Mouse (Mus musculus): ENCODE data around the gene Cabp4. TPM values are rescaled to one million over a fixed set of nuclear protein-coding genes. Genes with fewer than 3 reads are reported as not detected.

The Cabp4 gene
- polyA plus RNA-seq, 2 experiments, result 0.15 TPM; not detected in 1

- H3K4me1 ChIP-seq (replicated peaks; ENCODE audit: control insufficient read depth in 2 of 2, insufficient read depth in 2 of 2, low read length in 1 of 2), result peaks cover 0 to 2% of the 10 kb centered on the region in 2 experiments; a peak in 1 of 4 replicates
- no peak overlapping the region for H3K9ac ChIP-seq (replicated peaks)
- no peak for TF ChIP-seq CTCF (IDR thresholded peaks at IDR 0.05; ENCODE audit: low read depth)
- no peaks in the 10 kb centered on the region for H3K9me3 ChIP-seq (ENCODE audit: control insufficient read depth, low read length)
- no peaks in the 10 kb centered on the region for H3K27me3 ChIP-seq (ENCODE audit: control insufficient read depth, insufficient read depth, low read length)
- 69% methylated on average over 5 of the region's 5 CpGs for WGBS (ENCODE audit: insufficient replicate concordance)
- DNase-seq (ENCODE audit: low read depth in 3 of 3, low spot score in 3 of 3), result no peak
- no peak overlapping the region for H3K4me3 ChIP-seq (ENCODE audit: insufficient read depth in 1 of 2, low read depth in 2 of 2, low read length in 2 of 2)
- no peak overlapping the region for H3K4me2 ChIP-seq (ENCODE audit: low read depth)
- no peak for ATAC-seq (ENCODE audit: insufficient read depth)
- H3K36me3 ChIP-seq (replicated peaks; ENCODE audit: control insufficient read depth, insufficient read depth, low read depth), result no peaks in the 10 kb centered on the region
- no peak overlapping the region for H3K27ac ChIP-seq
Observed at GRCm38 (mm10) chr19:4087090-4087489, 56.7 kb downstream of the Cabp4 start.

GRCm38 (mm10) chr19:4086156-4086555 is 57.7 kb downstream of the Cabp4 start:
- Histone ChIP-seq H3K4me1 (replicated peaks; ENCODE audit: control insufficient read depth in 2 of 2, insufficient read depth in 2 of 2, low read length in 1 of 2) (peaks cover 2 to 4% of the 10 kb centered on the region in 2 experiments), H3K4me2 (ENCODE audit: low read depth) (no peak overlapping the region), H3K4me3 (ENCODE audit: insufficient read depth in 1 of 2, low read depth in 2 of 2, low read length in 2 of 2) (no peak overlapping the region), H3K27ac (no peak overlapping the region), H3K9me3 (ENCODE audit: control insufficient read depth, low read length) (no peaks in the 10 kb centered on the region), H3K27me3 (ENCODE audit: control insufficient read depth, insufficient read depth, low read length) (no peaks in the 10 kb centered on the region), H3K9ac (replicated peaks) (no peak overlapping the region), H3K36me3 (replicated peaks; ENCODE audit: control insufficient read depth, insufficient read depth, low read depth) (no peaks in the 10 kb centered on the region)
- 71% methylated on average over 15 of the region's 15 CpGs for WGBS (ENCODE audit: insufficient replicate concordance)
- DNase-seq (ENCODE audit: low read depth in 3 of 3, low spot score in 3 of 3) (no peak), ATAC-seq (ENCODE audit: insufficient read depth) (no peak)
- TF ChIP-seq EP300 (IDR thresholded peaks at IDR 0.05; ENCODE audit: low read depth) (no peak), CTCF (IDR thresholded peaks at IDR 0.05; ENCODE audit: low read depth) (no peak)

Other genes with a start within 250 kb of the Cabp4 start
Only the 30 nearest of the 33 such genes appear.
- 19.8 and 22.8 TPM in 2 replicates for gene Unc93b1, start 208.8 kb downstream of the Cabp4 start, polyA plus RNA-seq (2012; rRNA removed)
- gene Unc93b1, start 208.8 kb downstream of the Cabp4 start, polyA plus RNA-seq (2014; fragmentation: Nextera tagmentation; extraction: Ambion mirVana), result 14.7 and 15.1 TPM in 2 replicates
- 0.02 and 0.04 TPM in 2 replicates for gene Aldh3b3, start 185.4 kb downstream of the Cabp4 start, polyA plus RNA-seq (2012; rRNA removed)
- gene Aldh3b3, start 185.4 kb downstream of the Cabp4 start, polyA plus RNA-seq (2014; fragmentation: Nextera tagmentation; extraction: Ambion mirVana), result not detected in 2 replicates
- 0.32 and 0.33 TPM in 2 replicates for gene Aldh3b2, start 171.7 kb downstream of the Cabp4 start, polyA plus RNA-seq (2012; rRNA removed)
- 0.48 and 0.56 TPM in 2 replicates for gene Aldh3b2, start 171.7 kb downstream of the Cabp4 start, polyA plus RNA-seq (2014; fragmentation: Nextera tagmentation; extraction: Ambion mirVana)
- 10.8 and 11.1 TPM in 2 replicates for gene Acy3, start 157.5 kb downstream of the Cabp4 start, polyA plus RNA-seq (2012; rRNA removed)
- 9.1 and 9.5 TPM in 2 replicates for gene Acy3, start 157.5 kb downstream of the Cabp4 start, polyA plus RNA-seq (2014; fragmentation: Nextera tagmentation; extraction: Ambion mirVana)
- 0.37 and 0.50 TPM in 2 replicates for gene Tbx10, start 151.3 kb downstream of the Cabp4 start, polyA plus RNA-seq (2012; rRNA removed)
- gene Tbx10, start 151.3 kb downstream of the Cabp4 start, polyA plus RNA-seq (2014; fragmentation: Nextera tagmentation; extraction: Ambion mirVana), result 0.28 and 0.30 TPM in 2 replicates
- 2.1 and 2.9 TPM in 2 replicates for gene Nudt8, start 143.5 kb downstream of the Cabp4 start, polyA plus RNA-seq (2012; rRNA removed)
- 14.2 and 15.2 TPM in 2 replicates for gene Nudt8, start 143.5 kb downstream of the Cabp4 start, polyA plus RNA-seq (2014; fragmentation: Nextera tagmentation; extraction: Ambion mirVana)
- 0.65 and 0.73 TPM in 2 replicates for gene Gm49405, start 143.4 kb downstream of the Cabp4 start, polyA plus RNA-seq (2012; rRNA removed)
- 0.25 and 0.33 TPM in 2 replicates for gene Gm49405, start 143.4 kb downstream of the Cabp4 start, polyA plus RNA-seq (2014; fragmentation: Nextera tagmentation; extraction: Ambion mirVana)
- gene Doc2g, start 140.7 kb downstream of the Cabp4 start, polyA plus RNA-seq (2012; rRNA removed), result 1.8 and 2.2 TPM in 2 replicates
- gene Doc2g, start 140.7 kb downstream of the Cabp4 start, polyA plus RNA-seq (2014; fragmentation: Nextera tagmentation; extraction: Ambion mirVana), result 0.25 and 0.45 TPM in 2 replicates
- 67.5 and 84.8 TPM in 2 replicates for gene Ndufv1, start 131.2 kb downstream of the Cabp4 start, polyA plus RNA-seq (2012; rRNA removed)
- gene Ndufv1, start 131.2 kb downstream of the Cabp4 start, polyA plus RNA-seq (2014; fragmentation: Nextera tagmentation; extraction: Ambion mirVana), result 159 and 168 TPM in 2 replicates
- 230 and 274 TPM in 2 replicates for gene Gstp1, start 106.0 kb downstream of the Cabp4 start, polyA plus RNA-seq (2012; rRNA removed)
- gene Gstp1, start 106.0 kb downstream of the Cabp4 start, polyA plus RNA-seq (2014; fragmentation: Nextera tagmentation; extraction: Ambion mirVana), result 511 and 557 TPM in 2 replicates
- 6.6 and 7.9 TPM in 2 replicates for gene Gstp2, start 98.0 kb downstream of the Cabp4 start, polyA plus RNA-seq (2012; rRNA removed)
- 6.9 and 7.3 TPM in 2 replicates for gene Gstp2, start 98.0 kb downstream of the Cabp4 start, polyA plus RNA-seq (2014; fragmentation: Nextera tagmentation; extraction: Ambion mirVana)
- 78.5 and 87.0 TPM in 2 replicates for gene Gstp3, start 84.5 kb downstream of the Cabp4 start, polyA plus RNA-seq (2012; rRNA removed)
- gene Gstp3, start 84.5 kb downstream of the Cabp4 start, polyA plus RNA-seq (2014; fragmentation: Nextera tagmentation; extraction: Ambion mirVana), result 65.7 and 69.6 TPM in 2 replicates
- gene Cabp2, start 62.5 kb downstream of the Cabp4 start, polyA plus RNA-seq (2012; rRNA removed), result 0.16 and 0.17 TPM in 2 replicates
- 0.20 and 0.44 TPM in 2 replicates for gene Cabp2, start 62.5 kb downstream of the Cabp4 start, polyA plus RNA-seq (2014; fragmentation: Nextera tagmentation; extraction: Ambion mirVana)
- gene Cdk2ap2, start 46.9 kb downstream of the Cabp4 start, polyA plus RNA-seq (2012; rRNA removed), result 52.5 and 64.8 TPM in 2 replicates
- 99.9 and 101 TPM in 2 replicates for gene Cdk2ap2, start 46.9 kb downstream of the Cabp4 start, polyA plus RNA-seq (2014; fragmentation: Nextera tagmentation; extraction: Ambion mirVana)
- gene Pitpnm1, start 44.0 kb downstream of the Cabp4 start, polyA plus RNA-seq (2012; rRNA removed), result 6.1 and 7.1 TPM in 2 replicates
- 3.4 TPM in 2 replicates for gene Pitpnm1, start 44.0 kb downstream of the Cabp4 start, polyA plus RNA-seq (2014; fragmentation: Nextera tagmentation; extraction: Ambion mirVana)
- 28.8 and 33.2 TPM in 2 replicates for gene Aip, start 18.2 kb downstream of the Cabp4 start, polyA plus RNA-seq (2012; rRNA removed)
- gene Aip, start 18.2 kb downstream of the Cabp4 start, polyA plus RNA-seq (2014; fragmentation: Nextera tagmentation; extraction: Ambion mirVana), result 29.4 TPM in 2 replicates
- not detected in 2 replicates for gene Gpr152, start 4.2 kb downstream of the Cabp4 start, polyA plus RNA-seq (2012; rRNA removed)
- gene Gpr152, start 4.2 kb downstream of the Cabp4 start, polyA plus RNA-seq (2014; fragmentation: Nextera tagmentation; extraction: Ambion mirVana), result not detected in 2 replicates
- gene Coro1b, start 4.6 kb upstream of the Cabp4 start, polyA plus RNA-seq (2012; rRNA removed), result 57.5 and 59.2 TPM in 2 replicates
- 57.5 and 62.2 TPM in 2 replicates for gene Coro1b, start 4.6 kb upstream of the Cabp4 start, polyA plus RNA-seq (2014; fragmentation: Nextera tagmentation; extraction: Ambion mirVana)
- 12.5 and 16.3 TPM in 2 replicates for gene Ptprcap, start 9.6 kb upstream of the Cabp4 start, polyA plus RNA-seq (2012; rRNA removed)
- gene Ptprcap, start 9.6 kb upstream of the Cabp4 start, polyA plus RNA-seq (2014; fragmentation: Nextera tagmentation; extraction: Ambion mirVana), result 14.4 and 17.0 TPM in 2 replicates
- 17.2 and 19.2 TPM in 2 replicates for gene Rps6kb2, start 19.3 kb upstream of the Cabp4 start, polyA plus RNA-seq (2012; rRNA removed)
- 19.5 and 19.9 TPM in 2 replicates for gene Rps6kb2, start 19.3 kb upstream of the Cabp4 start, polyA plus RNA-seq (2014; fragmentation: Nextera tagmentation; extraction: Ambion mirVana)
- gene Carns1, start 31.4 kb upstream of the Cabp4 start, polyA plus RNA-seq (2012; rRNA removed), result 0.32 and 0.44 TPM in 2 replicates
- gene Carns1, start 31.4 kb upstream of the Cabp4 start, polyA plus RNA-seq (2014; fragmentation: Nextera tagmentation; extraction: Ambion mirVana), result 0.18 and 0.71 TPM in 2 replicates
- gene Tbc1d10c, start 47.3 kb upstream of the Cabp4 start, polyA plus RNA-seq (2012; rRNA removed), result 2.6 TPM in 2 replicates
- gene Tbc1d10c, start 47.3 kb upstream of the Cabp4 start, polyA plus RNA-seq (2014; fragmentation: Nextera tagmentation; extraction: Ambion mirVana), result 2.5 and 4.0 TPM in 2 replicates
- 203 and 214 TPM in 2 replicates for gene Ppp1ca, start 48.0 kb upstream of the Cabp4 start, polyA plus RNA-seq (2012; rRNA removed)
- gene Ppp1ca, start 48.0 kb upstream of the Cabp4 start, polyA plus RNA-seq (2014; fragmentation: Nextera tagmentation; extraction: Ambion mirVana), result 432 and 447 TPM in 2 replicates
- 20.8 and 21.4 TPM in 2 replicates for gene Rad9a, start 57.6 kb upstream of the Cabp4 start, polyA plus RNA-seq (2012; rRNA removed)
- 14.3 and 16.8 TPM in 2 replicates for gene Rad9a, start 57.6 kb upstream of the Cabp4 start, polyA plus RNA-seq (2014; fragmentation: Nextera tagmentation; extraction: Ambion mirVana)
- 1.1 TPM in 2 replicates for gene Clcf1, start 70.2 kb upstream of the Cabp4 start, polyA plus RNA-seq (2012; rRNA removed)
- 0.42 and 0.43 TPM in 2 replicates for gene Clcf1, start 70.2 kb upstream of the Cabp4 start, polyA plus RNA-seq (2014; fragmentation: Nextera tagmentation; extraction: Ambion mirVana)
- gene AC109138.7, start 70.3 kb upstream of the Cabp4 start, polyA plus RNA-seq (2012; rRNA removed), result not detected in 2 replicates
- gene AC109138.7, start 70.3 kb upstream of the Cabp4 start, polyA plus RNA-seq (2014; fragmentation: Nextera tagmentation; extraction: Ambion mirVana), result not detected in 2 replicates
- 15.2 and 15.9 TPM in 2 replicates for gene Pold4, start 87.9 kb upstream of the Cabp4 start, polyA plus RNA-seq (2012; rRNA removed)
- 12.9 and 13.1 TPM in 2 replicates for gene Pold4, start 87.9 kb upstream of the Cabp4 start, polyA plus RNA-seq (2014; fragmentation: Nextera tagmentation; extraction: Ambion mirVana)
- 2.8 and 3.5 TPM in 2 replicates for gene Ssh3, start 125.1 kb upstream of the Cabp4 start, polyA plus RNA-seq (2012; rRNA removed)
- gene Ssh3, start 125.1 kb upstream of the Cabp4 start, polyA plus RNA-seq (2014; fragmentation: Nextera tagmentation; extraction: Ambion mirVana), result 1.3 and 1.4 TPM in 2 replicates
- 0.93 and 1.3 TPM in 2 replicates for gene Ankrd13d, start 139.1 kb upstream of the Cabp4 start, polyA plus RNA-seq (2012; rRNA removed)
- 0.45 and 0.66 TPM in 2 replicates for gene Ankrd13d, start 139.1 kb upstream of the Cabp4 start, polyA plus RNA-seq (2014; fragmentation: Nextera tagmentation; extraction: Ambion mirVana)
- 23.9 and 26.0 TPM in 2 replicates for gene Grk2, start 162.2 kb upstream of the Cabp4 start, polyA plus RNA-seq (2012; rRNA removed)
- 9.4 and 10.8 TPM in 2 replicates for gene Grk2, start 162.2 kb upstream of the Cabp4 start, polyA plus RNA-seq (2014; fragmentation: Nextera tagmentation; extraction: Ambion mirVana)